Mouse (Mus musculus) kidney, postnatal 14 days (tissue): Measurements from ENCODE around the gene Tmem123.

Source experiments
- DNase-seq: peaks from one replicate; pipeline ENCODE4 v3.0.0; 2022; ENCODE audit warnings: mixed read lengths

Tmem123 gene

GRCm38 (mm10) chr9:7829531-7830528, 66.0 kb downstream of the Tmem123 start:
- no peak for DNase-seq

DNA sequence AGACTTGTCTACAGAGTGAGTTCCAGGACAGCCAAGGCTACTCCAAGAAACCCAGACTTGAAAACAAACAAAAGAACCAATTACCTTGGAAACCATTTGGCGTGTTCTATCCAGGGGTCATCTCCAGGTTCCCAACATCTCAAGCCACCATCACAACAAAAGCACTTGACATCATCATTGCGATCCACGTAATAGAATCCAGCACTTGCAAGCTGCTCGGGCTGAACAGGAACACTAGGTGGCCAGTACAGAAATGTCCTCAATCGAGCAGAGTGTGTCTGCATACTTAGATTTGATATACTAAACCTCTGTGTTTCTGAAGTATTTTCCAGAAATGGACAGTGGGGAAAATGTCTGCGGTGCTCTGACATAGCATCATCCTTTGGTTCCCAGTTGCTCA, 69.6 kb downstream of the Tmem123 start:
- no peak for DNase-seq

DNA sequence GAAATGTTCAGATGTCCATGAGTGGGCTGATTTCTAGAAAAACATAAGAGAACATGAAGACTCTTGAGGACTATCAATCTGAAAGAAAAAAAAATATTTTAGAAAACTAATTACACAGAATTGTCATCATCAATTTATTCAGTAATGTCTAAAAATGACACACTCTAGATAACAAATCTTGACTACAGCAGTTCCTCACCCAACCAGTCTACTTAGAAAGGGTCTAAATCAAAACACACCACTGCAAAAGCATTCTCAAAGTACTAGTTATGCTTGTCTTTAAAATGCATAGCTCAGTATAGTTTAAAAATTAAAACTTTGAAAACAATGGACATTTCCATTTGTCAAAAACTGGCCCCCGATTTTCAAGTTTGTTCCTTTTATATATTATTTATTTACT, 71.5 kb downstream of the Tmem123 start:
- DNase-seq, result no peak

- peak; percentile 62 for DNase-seq
These were observed 72.5 kb downstream of the Tmem123 start for GRCm38 (mm10) chr9:7836331-7836730.

DNA sequence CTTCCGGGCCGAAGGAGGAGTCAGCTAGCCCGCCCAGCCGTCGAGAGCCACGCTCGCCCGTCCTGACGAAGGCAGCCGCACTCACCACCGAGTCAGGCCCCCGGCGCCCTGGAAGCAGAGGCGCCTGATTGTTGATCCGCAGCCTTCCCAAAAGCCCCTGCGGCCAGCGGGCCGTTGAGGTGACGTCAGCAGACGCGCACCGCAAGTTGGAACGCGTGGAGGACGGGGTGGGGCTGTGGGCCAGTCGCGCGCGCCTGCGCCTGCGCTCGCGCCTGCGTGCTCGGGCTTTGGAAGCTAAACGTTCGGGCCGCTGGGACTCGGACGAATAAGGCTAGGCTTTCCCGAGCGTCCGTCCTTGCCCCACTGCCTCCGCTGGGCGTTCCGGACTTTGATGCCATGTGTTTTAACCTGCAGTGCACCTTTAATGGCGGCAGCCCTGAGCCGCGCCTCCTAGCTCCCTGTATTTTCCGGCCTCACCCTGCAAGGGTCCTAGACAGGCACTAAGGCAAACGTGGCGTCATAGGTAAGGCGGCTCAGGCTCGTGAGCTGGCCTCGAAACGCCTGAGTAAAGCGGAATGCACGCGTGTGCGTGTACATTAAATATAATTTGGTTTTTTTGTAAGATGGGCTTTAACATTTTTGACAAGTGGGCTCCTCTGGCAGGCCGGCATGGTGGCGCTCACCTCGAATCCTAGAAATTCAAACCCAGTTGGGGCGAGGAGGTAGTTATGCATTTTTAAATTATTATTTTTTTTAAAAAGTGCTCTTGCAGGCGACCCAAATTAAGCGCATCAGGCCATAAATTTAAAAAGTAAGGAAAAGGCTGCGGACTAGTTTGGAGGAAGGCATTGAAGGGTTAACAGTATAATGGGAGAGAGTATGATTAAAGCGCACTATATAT, 73.3 kb downstream of the Tmem123 start, which contains the start of gene Birc2:
Gene Birc2, minus strand, starts transcription at position 160 of the 901 bp plus-strand sequence.
- peak; percentile 98 for DNase-seq

DNA sequence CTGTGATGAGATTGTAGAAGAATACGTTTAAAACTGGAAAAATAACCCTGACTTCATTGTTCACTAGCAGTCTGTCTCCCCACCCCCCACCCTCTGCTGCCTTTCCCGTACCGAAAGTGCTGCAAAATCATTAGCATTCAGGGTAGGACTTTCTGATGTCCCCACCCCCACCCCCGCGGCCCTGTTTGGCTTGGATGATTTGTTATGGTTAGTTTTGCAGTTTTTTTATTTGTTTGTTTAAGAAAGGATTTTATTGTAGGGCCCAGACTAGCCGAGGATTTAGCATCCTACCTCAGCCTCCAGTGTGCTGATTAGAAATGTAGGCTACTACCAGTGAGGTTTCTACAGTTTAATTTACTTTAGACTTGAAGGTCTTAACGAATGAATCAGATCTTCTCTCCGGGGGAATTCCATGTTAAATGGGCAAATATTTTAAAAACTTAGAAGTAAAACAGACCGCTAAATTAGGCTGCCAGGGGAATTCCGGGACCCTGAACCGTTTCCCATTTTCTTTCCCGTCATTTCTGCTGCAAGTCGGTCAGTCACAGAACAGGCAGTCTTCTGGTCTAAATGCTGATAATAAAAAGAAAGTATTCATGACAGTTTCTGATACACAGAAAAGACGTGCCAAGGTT, 74.1 kb downstream of the Tmem123 start:
- no peak for DNase-seq

- no peak for DNase-seq
These were observed 77.4 kb downstream of the Tmem123 start for GRCm38 (mm10) chr9:7841221-7841620.
